Mouse (Mus musculus) B cell, adult 2 months (primary cell): ENCODE results near the gene Fmnl2.

ENCODE experiments used
- DNase-seq, 2 experiments: peaks; one replicate each; pipeline ENCODE4 v3.0.0; 2022

Gene Fmnl2

GRCm38 (mm10) chr2:52987637-52988295 lies 130.1 kb downstream of the Fmnl2 start:
- DNase-seq = no peak

GRCm38 (mm10) chr2:52989316-52989715 lies 131.7 kb downstream of the Fmnl2 start:
- DNase-seq = no peak

GRCm38 (mm10) chr2:52990874-52991687 lies 133.4 kb downstream of the Fmnl2 start:
- DNase-seq = no peak

GRCm38 (mm10) chr2:52991688-52992194 lies 134.1 kb downstream of the Fmnl2 start:
- no peak for DNase-seq

GRCm38 (mm10) chr2:52993241-52993640 lies 135.6 kb downstream of the Fmnl2 start:
- no peak for DNase-seq

GRCm38 (mm10) chr2:52994526-52994925 lies 136.9 kb downstream of the Fmnl2 start:
- DNase-seq = no peak

GRCm38 (mm10) chr2:52997955-52998750 lies 140.5 kb downstream of the Fmnl2 start:
- no peak for DNase-seq

- no peak for DNase-seq
These were observed 141.9 kb downstream of the Fmnl2 start for GRCm38 (mm10) chr2:52999524-52999969.

- no peak for DNase-seq
These were observed 142.8 kb downstream of the Fmnl2 start for GRCm38 (mm10) chr2:53000446-53000845.

- DNase-seq = no peak
These were observed 148.5 kb downstream of the Fmnl2 start for GRCm38 (mm10) chr2:53006161-53006560.

- DNase-seq = peak in 1 of 2 experiments; percentile 5
These were observed 149.5 kb downstream of the Fmnl2 start for GRCm38 (mm10) chr2:53007142-53007541.

GRCm38 (mm10) chr2:53013051-53013450 lies 155.4 kb downstream of the Fmnl2 start:
- no peak for DNase-seq

- no peak for DNase-seq
These were observed 156.8 kb downstream of the Fmnl2 start for GRCm38 (mm10) chr2:53014451-53014850.

- no peak for DNase-seq
These were observed 165.3 kb downstream of the Fmnl2 start for GRCm38 (mm10) chr2:53022982-53023381.

- DNase-seq = no peak
These were observed 168.6 kb downstream of the Fmnl2 start for GRCm38 (mm10) chr2:53026056-53026769.

- DNase-seq = no peak
These were observed 171.2 kb downstream of the Fmnl2 start for GRCm38 (mm10) chr2:53028868-53029267.

- no peak for DNase-seq
These were observed 172.2 kb downstream of the Fmnl2 start for GRCm38 (mm10) chr2:53029716-53030431.

- DNase-seq = no peak
These were observed 172.8 kb downstream of the Fmnl2 start for GRCm38 (mm10) chr2:53030432-53030826.

GRCm38 (mm10) chr2:53038253-53038652 lies 180.6 kb downstream of the Fmnl2 start:
- no peak for DNase-seq

GRCm38 (mm10) chr2:53038737-53039136 lies 181.1 kb downstream of the Fmnl2 start:
- no peak for DNase-seq

GRCm38 (mm10) chr2:53047031-53047430 lies 189.4 kb downstream of the Fmnl2 start:
- DNase-seq = no peak
